Mouse (Mus musculus): ENCODE measurements around the gene Csnk1e. TPM values are rescaled to one million over a fixed set of nuclear protein-coding genes. Genes with fewer than 3 reads are reported as not detected.
A peak's percentile ranks its signal among the peaks of the same experiment; 100 is the strongest.

Gene Csnk1e
- polyA plus RNA-seq, 2 experiments, result 83.8 to 184 TPM

DNA sequence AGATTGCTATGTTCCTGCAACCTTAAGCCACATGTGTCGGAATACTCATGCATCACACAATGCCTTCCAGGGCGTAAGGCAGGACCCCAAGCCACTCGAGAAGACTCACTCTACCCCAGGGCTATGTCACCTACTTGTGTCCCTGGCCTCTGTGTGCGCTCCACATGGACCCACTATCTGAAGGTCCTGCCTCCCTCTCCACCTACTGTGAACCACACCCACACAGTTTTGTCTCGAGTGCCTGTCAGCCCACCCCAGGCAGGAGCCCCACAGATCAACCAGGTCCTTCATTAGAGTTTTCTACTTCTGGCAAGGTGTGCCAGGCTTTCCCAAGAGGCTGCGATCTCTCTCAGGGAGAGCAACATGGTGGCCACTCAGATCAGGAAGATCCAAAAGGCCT, 60.1 kb downstream of the Csnk1e start:
- Histone ChIP-seq H3K9me3 (ENCODE audit: control insufficient read depth, low read length) (no peaks in the 10 kb centered on the region), H3K4me3 (replicated peaks; ENCODE audit: low read length) (no peak overlapping the region), H3K9ac (ENCODE audit: low read depth, low read length, severe bottlenecking) (no peak overlapping the region)

DNA sequence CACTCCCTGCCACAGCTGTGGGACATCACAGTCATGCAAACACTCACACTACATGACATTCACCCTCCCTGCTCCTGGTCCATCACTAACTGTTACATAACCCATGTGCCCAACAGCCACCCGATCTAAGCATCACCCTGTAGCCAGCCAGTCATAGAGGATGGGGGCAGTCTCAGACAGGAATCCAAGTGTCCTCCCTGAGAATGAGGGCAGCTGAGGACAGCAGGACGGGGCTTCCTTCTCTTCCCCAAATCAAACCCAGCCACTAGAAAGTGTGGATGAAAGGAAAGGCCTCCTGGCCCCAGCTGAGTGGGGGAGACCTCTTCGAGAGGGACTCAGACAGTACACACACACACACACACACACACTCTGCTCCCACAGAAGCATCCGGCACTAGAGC, 60.5 kb downstream of the Csnk1e start:
- ATAC-seq (ENCODE audit: low FRiP score, low read depth), result no peak
- Histone ChIP-seq H3K36me3 (ENCODE audit: control insufficient read depth, insufficient read depth, low read length) (peaks cover 17% of the 10 kb centered on the region; the same call in 1 of the 2 replicates), H3K4me1 (ENCODE audit: control insufficient read depth, insufficient read depth, low read length) (peaks cover 17% of the 10 kb centered on the region), H3K9me3 (ENCODE audit: control insufficient read depth, low read length) (no peaks in the 10 kb centered on the region), H3K27me3 (ENCODE audit: control insufficient read depth, insufficient read depth, low read length) (no peaks in the 10 kb centered on the region), H3K4me2 (replicated peaks; ENCODE audit: low read depth, low read length, severe bottlenecking) (no peak overlapping the region), H3K9ac (ENCODE audit: low read depth, low read length, severe bottlenecking) (no peak overlapping the region), H3K27ac (replicated peaks; ENCODE audit: low read depth, low read length) (no peak overlapping the region), H3K4me3 (replicated peaks; ENCODE audit: low read length) (no peak overlapping the region)
- DNase-seq (ENCODE audit: low spot score), result no peak
- no peak for TF ChIP-seq POLR2A (IDR thresholded peaks at IDR 0.05; ENCODE audit: borderline replicate concordance, extremely low read depth, insufficient read depth, insufficient read length)
- WGBS, result 69% methylated on average over 4 of the region's 4 CpGs

More for the DNA sequence above, 60.1 kb downstream of the Csnk1e start:
- ATAC-seq (ENCODE audit: low FRiP score, low read depth), result no peak
- no peak for DNase-seq (ENCODE audit: low spot score)
- 72% methylated on average over 6 of the region's 6 CpGs for WGBS
- Histone ChIP-seq H3K36me3 (ENCODE audit: control insufficient read depth, insufficient read depth, low read length) (peaks cover 14% of the 10 kb centered on the region; the same call in 1 of the 2 replicates), H3K4me2 (replicated peaks; ENCODE audit: low read depth, low read length, severe bottlenecking) (no peak overlapping the region), H3K27ac (replicated peaks; ENCODE audit: low read depth, low read length) (no peak overlapping the region), H3K4me1 (ENCODE audit: control insufficient read depth, insufficient read depth, low read length) (peaks cover 17% of the 10 kb centered on the region), H3K27me3 (ENCODE audit: control insufficient read depth, insufficient read depth, low read length) (no peaks in the 10 kb centered on the region)
- TF ChIP-seq POLR2A (IDR thresholded peaks at IDR 0.05; ENCODE audit: borderline replicate concordance, extremely low read depth, insufficient read depth, insufficient read length), result no peak

GRCm38 (mm10) chr15:79393101-79393500, 62.3 kb downstream of the Csnk1e start:
- no peak for TF ChIP-seq POLR2A (IDR thresholded peaks at IDR 0.05; ENCODE audit: borderline replicate concordance, extremely low read depth, insufficient read depth, insufficient read length)
- ATAC-seq (ENCODE audit: low FRiP score, low read depth), result no peak
- 79% methylated on average over 6 of the region's 6 CpGs for whole genome bisulfite sequencing
- Histone ChIP-seq H3K27me3 (ENCODE audit: control insufficient read depth, insufficient read depth, low read length) (no peaks in the 10 kb centered on the region), H3K9ac (ENCODE audit: low read depth, low read length, severe bottlenecking) (no peak overlapping the region), H3K4me1 (ENCODE audit: control insufficient read depth, insufficient read depth, low read length) (peaks cover 30% of the 10 kb centered on the region), H3K9me3 (ENCODE audit: control insufficient read depth, low read length) (no peaks in the 10 kb centered on the region), H3K4me2 (replicated peaks; ENCODE audit: low read depth, low read length, severe bottlenecking) (no peak overlapping the region), H3K36me3 (ENCODE audit: control insufficient read depth, insufficient read depth, low read length) (peaks cover 14% of the 10 kb centered on the region; the same call in 1 of the 2 replicates), H3K27ac (replicated peaks; ENCODE audit: low read depth, low read length) (no peak overlapping the region), H3K4me3 (replicated peaks; ENCODE audit: low read length) (no peak overlapping the region)
- DNase-seq (ENCODE audit: low spot score), result no peak

DNA sequence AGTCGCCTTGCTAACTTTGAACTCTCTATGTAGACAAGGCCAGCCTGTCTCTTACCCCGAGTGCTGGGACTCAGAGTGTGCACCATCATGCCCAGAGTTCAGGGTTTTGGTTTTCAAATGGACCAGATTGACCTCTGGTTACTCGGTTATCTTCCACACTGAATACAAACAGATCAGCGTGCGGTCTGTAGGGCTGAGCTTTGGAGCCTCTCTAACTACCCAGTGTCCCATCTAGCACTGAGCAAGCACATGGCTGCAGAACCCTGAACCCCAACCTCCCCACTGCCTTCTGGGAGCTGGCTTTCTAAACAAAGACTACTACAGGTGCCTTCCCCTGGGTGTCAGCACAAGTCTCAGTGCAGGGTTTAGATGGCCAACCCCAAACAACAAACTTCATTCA, 62.8 kb downstream of the Csnk1e start:
- no peak for ATAC-seq (ENCODE audit: low FRiP score, low read depth)
- DNase-seq (ENCODE audit: low spot score), result no peak
- H3K9me3 ChIP-seq (ENCODE audit: control insufficient read depth, low read length), result no peaks in the 10 kb centered on the region
- no peak for TF ChIP-seq POLR2A (IDR thresholded peaks at IDR 0.05; ENCODE audit: borderline replicate concordance, extremely low read depth, insufficient read depth, insufficient read length)
- peaks cover 12% of the 10 kb centered on the region; the same call in 1 of the 2 replicates for H3K36me3 ChIP-seq (ENCODE audit: control insufficient read depth, insufficient read depth, low read length)
- peaks cover 32% of the 10 kb centered on the region for H3K4me1 ChIP-seq (ENCODE audit: control insufficient read depth, insufficient read depth, low read length)
- H3K9ac ChIP-seq (ENCODE audit: low read depth, low read length, severe bottlenecking), result no peak overlapping the region
- no peaks in the 10 kb centered on the region for H3K27me3 ChIP-seq (ENCODE audit: control insufficient read depth, insufficient read depth, low read length)
- H3K4me3 ChIP-seq (replicated peaks; ENCODE audit: low read length), result no peak overlapping the region
- H3K27ac ChIP-seq (replicated peaks; ENCODE audit: low read depth, low read length), result no peak overlapping the region
- 89% methylated on average over 5 of the region's 5 CpGs for WGBS
- no peak overlapping the region for H3K4me2 ChIP-seq (replicated peaks; ENCODE audit: low read depth, low read length, severe bottlenecking)

GRCm38 (mm10) chr15:79391447-79392093, 63.8 kb downstream of the Csnk1e start:
- ATAC-seq (ENCODE audit: low FRiP score, low read depth), result 0 out of 2 replicates have a peak, but pooled peaks have one; percentile 9
- Histone ChIP-seq H3K4me3 (replicated peaks; ENCODE audit: low read length) (no peak overlapping the region), H3K9me3 (ENCODE audit: control insufficient read depth, low read length) (no peaks in the 10 kb centered on the region), H3K36me3 (ENCODE audit: control insufficient read depth, insufficient read depth, low read length) (peaks cover 10% of the 10 kb centered on the region; the same call in 1 of the 2 replicates), H3K4me1 (ENCODE audit: control insufficient read depth, insufficient read depth, low read length) (peaks cover 32% of the 10 kb centered on the region), H3K4me2 (replicated peaks; ENCODE audit: low read depth, low read length, severe bottlenecking) (no peak overlapping the region), H3K27ac (replicated peaks; ENCODE audit: low read depth, low read length) (peak overlapping the region; percentile 14; the same call in 1 of the 2 replicates), H3K9ac (ENCODE audit: low read depth, low read length, severe bottlenecking) (no peak overlapping the region), H3K27me3 (ENCODE audit: control insufficient read depth, insufficient read depth, low read length) (no peaks in the 10 kb centered on the region)
- WGBS, result 32% methylated on average over 7 of the region's 7 CpGs
- DNase-seq (ENCODE audit: low spot score), result peak; percentile 55
- no peak for TF ChIP-seq POLR2A (IDR thresholded peaks at IDR 0.05; ENCODE audit: borderline replicate concordance, extremely low read depth, insufficient read depth, insufficient read length)
